Mouse (Mus musculus) gastrocnemius, adult 2 months (tissue): Measurements from ENCODE around the gene Nrip1. TPM values are rescaled to one million over a fixed set of nuclear protein-coding genes. Genes with fewer than 3 reads are reported as not detected.

ENCODE experiments used
- DNase-seq: peaks from one replicate; pipeline ENCODE4 v3.0.0; 2022
- H3K27ac ChIP-seq: fragments of 200-600 bp; 2 replicates; pipeline ENCODE4 v1.8.1; 2022; ENCODE audit warnings: mild to moderate bottlenecking
- H3K4me3 ChIP-seq: fragments of 200-600 bp; 2 replicates; pipeline ENCODE4 v1.8.1; 2022; ENCODE audit warnings: mild to moderate bottlenecking, moderate library complexity
- CTCF ChIP-seq: fragments of 200-600 bp; IDR thresholded peaks from 2 replicates; pipeline ENCODE4 v1.8.1; 2022; ENCODE audit warnings: antibody characterized with exemption, mild to moderate bottlenecking, moderate library complexity
- intact Hi-C: fragments of 180-260 bp; cut with DNase I; formaldehyde crosslinking; loops from one replicate; pipeline ENCODE4 v1.15.1; 2025
- total RNA-seq, 2 experiments: library from RNA; stranded (reverse); gene quantifications; 2 replicates each; pipeline ENCODE4 v1.2.3; 2021

Nrip1 gene
- total RNA-seq, 2 experiments from 2014 or later: 38.7 to 38.9 TPM

DNA sequence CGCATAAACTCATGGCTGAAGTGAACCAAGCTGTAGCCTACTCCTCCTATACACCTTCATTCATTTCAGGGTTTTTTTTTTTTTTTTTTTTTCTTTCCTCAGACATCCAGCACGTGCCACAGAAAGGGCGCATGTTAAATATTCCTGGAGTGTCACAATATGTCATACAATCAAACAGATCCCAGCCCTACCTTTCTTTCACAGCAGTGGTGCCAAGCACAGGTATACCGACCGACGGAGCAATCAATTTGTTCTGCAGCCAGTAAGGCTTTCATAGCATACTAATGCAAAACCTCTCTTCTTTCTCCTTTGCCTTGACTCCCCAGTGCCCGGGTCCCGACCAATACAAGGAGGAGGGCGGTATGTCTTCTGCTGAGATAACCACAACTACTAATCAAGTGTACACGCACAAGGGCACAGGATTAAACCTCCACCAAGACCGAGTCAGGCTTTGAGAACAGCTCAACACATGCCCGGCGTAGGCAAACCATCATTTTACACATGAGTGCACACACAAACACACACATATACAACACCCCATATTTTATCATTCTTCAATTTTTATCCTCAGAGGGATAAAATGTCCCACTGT lies 55.2 kb downstream of the Nrip1 start:
- DNase-seq: no peak
- TF ChIP-seq CTCF: no peak
- intact Hi-C loops: no loop called here
- H3K27ac ChIP-seq: no peak overlapping the region
- H3K4me3 ChIP-seq: no peak overlapping the region

DNA sequence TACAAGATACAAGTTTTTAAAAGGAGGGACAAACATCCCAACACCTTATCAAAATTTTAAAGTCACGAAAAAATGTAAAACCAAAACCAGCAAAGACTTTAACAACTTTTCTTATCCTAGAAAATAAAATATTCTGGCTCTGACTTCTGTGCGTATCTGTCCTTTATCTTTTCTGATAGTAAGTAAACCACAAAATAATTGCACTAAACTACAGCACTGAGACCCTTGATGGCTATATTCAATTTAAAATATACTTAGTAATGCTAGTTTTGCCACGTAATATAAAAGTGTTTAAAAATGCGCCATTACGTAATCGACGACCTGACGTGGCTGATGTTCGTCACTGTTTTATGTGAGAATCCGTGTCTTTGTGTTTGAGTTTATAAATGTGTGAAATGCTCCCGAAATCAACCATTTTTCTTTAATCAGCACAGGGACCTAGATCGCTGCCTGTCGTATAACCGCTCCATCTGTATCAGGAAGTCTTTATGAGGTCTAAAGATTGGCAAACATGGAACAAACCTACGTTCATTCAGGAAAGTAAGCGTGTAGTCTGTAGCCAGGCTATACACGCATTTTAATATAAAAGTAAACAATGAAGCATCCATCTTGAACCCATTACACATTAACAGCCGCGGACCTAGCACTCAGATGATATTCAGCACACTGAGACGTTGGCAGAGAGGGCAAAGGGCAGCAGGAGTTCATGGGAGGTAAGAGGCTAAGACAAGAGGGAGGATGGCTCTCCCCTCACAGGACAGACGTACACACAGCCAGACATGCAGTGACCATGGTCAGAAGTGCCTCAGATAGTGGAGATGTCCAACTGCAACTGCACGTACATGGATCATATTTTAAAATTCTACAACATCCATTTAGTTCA lies 56.4 kb downstream of the Nrip1 start:
- DNase-seq: no peak
- H3K27ac ChIP-seq: no peak overlapping the region
- H3K4me3 ChIP-seq: no peak overlapping the region
- TF ChIP-seq CTCF: no peak
- intact Hi-C loops: no loop called here

DNA sequence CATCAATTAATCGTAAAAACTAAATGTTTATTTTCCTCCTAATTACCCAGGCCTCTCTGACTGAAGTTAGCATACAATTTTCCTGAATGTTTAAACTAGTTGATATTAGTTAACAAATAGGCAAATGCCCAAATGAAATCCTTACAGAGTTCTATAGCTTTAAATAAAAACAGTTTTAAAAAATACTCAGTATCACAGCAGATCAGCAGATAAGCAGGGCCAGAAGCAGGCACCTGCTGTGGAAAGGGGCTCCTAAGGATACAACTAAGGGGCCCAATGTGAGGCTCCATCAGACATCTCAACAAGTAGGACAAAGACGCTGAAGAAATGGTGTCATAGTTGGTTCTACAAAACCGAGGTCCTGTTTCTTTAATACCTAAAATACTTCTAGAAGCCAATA lies 58.0 kb downstream of the Nrip1 start:
- DNase-seq: no peak
- no peak overlapping the region for H3K4me3 ChIP-seq
- intact Hi-C loops: no loop called here
- no peak for TF ChIP-seq CTCF
- H3K27ac ChIP-seq: no peak overlapping the region

DNA sequence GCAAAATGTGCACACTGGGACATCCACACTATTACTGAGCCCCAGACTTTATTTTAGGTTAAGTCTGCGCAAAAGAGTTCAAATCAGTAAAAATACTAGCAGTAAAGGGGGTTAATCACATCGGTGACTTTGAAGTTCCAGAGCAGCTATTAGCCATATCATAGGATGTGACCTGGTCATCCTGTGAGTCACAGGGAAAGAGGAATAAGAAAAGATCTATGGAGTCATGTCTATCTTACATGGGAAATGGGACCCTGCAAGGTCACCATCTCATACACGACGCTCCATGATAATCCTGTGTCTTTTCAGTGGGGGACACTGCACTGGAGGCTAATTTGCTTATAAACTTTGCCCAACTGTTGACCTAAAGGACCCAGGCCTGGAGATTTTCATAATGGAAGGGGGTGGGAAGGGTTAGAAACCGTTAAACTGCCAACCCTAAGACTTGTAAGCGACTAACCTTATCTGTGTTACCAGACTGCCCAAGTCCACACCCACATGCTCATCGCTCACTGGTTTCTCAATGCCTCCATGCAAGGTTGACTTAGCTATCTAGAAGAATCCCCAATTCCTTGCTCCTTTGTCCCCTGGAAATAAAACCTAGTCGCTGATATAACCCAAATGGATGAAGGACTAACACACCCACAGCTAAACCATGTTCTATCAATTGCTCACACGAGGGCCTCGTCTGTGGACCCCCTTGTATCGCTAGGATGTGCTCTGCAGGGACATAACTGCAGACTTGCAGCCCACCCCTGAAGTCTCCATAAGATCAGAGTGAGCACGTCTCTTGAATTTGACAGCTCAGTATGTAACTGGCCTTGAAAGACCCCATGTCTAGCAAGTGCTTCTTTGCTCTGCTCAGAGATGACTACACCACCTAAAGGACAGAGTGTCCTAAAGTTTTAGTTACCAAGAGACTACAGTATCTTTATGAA lies 59.3 kb downstream of the Nrip1 start:
- intact Hi-C loops: no loop called here
- H3K27ac ChIP-seq: peak overlapping the region; percentile 49; the same call in 1 of the 2 replicates
- no peak overlapping the region for H3K4me3 ChIP-seq
- TF ChIP-seq CTCF: no peak
- no peak for DNase-seq

DNA sequence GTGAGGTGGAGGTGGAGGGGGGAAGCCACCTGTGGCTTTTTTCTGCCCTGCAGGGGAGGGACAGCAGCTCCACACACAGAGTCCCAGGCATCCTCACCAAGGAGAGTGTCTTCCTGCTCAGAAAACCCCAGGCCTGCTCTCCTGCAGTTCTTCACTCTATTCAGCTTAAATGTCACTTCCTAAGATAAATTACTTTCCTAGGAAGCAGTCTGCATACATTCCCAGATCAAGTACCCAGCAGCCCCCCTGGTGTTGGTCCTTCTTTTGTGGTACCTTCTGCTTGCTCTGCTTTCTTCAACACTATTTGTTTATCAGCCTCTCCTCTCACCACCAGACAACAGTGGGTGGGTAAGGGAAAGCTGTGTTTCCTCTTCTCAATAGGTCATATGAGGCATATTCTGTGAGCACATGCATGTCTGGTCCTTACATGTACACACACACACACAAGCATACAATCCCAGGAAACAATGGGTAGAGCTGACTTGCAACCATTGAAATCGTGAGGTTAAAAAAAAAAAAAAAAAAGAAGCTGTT lies 60.7 kb downstream of the Nrip1 start:
- no peak for TF ChIP-seq CTCF
- Histone ChIP-seq H3K27ac (no peak overlapping the region), H3K4me3 (no peak overlapping the region)
- intact Hi-C loops: no loop called here
- no peak for DNase-seq

DNA sequence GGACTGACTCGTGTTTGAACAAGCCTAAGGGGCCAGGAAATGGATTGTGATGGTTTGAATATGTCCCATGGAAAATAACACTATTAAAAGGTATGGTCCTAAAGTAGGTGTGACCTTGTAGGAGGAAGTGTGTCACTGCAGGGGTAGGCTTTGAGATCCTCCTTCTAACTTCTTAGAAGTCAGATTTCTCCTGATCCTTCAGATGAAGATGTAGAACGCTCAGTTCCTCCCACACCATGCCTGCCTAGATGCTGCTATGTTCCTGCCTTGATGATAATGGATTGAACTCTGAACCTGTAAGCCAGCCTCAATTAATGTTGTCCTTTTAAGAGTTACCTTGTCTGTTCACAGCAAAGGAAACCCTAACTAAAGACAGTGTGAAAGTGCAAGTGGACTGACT lies 62.8 kb downstream of the Nrip1 start:
- H3K27ac ChIP-seq: no peak overlapping the region
- no peak overlapping the region for H3K4me3 ChIP-seq
- no peak for TF ChIP-seq CTCF
- DNase-seq: no peak
- intact Hi-C loops: no loop called here

DNA sequence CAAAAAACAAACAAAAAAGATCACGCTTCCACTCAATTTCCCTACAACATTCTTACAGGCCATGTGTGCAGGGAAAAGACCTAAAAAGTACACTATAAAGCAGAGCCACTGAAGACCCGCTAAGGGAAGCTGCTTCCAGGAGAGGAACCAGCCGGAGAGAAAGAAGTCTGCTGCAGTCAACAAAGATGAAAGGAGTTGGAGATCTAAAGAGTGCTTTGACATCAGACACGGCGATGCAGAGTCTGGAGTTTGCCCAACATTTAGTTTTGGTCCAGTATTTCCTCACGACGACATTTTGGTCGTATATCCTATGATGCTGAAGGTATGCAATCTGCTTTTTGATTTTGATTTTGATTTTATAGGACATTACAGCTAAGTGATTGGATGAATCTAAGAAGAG lies 63.3 kb downstream of the Nrip1 start:
- TF ChIP-seq CTCF: no peak
- no peak for DNase-seq
- Histone ChIP-seq H3K27ac (no peak overlapping the region), H3K4me3 (no peak overlapping the region)
- intact Hi-C loops: no loop called here

DNA sequence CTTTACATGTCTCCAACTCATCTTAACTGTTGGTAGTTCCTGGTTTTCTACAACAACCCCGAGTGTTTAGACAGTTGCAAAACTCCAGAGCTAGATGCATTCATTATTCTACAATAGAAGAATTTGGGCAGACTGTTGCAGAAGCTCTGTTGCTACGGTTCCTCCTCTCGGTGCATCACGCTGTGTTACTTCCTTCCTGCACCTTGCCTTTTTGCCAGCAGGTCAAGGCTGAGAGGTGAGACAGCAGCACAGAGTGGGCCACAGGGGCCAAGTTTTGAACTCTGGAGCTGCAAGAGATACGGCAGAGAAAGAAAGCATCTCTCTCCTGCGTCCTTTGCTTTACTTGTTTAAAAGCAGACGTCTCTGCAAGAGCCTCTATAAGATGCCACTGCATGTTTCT lies 64.3 kb downstream of the Nrip1 start:
- intact Hi-C loops: loop anchor here (10.0 kb wide), 1 partner anchor 556 kb away; no protein-coding TSS in a partner anchor
- no peak for TF ChIP-seq CTCF
- H3K4me3 ChIP-seq: no peak overlapping the region

DNA sequence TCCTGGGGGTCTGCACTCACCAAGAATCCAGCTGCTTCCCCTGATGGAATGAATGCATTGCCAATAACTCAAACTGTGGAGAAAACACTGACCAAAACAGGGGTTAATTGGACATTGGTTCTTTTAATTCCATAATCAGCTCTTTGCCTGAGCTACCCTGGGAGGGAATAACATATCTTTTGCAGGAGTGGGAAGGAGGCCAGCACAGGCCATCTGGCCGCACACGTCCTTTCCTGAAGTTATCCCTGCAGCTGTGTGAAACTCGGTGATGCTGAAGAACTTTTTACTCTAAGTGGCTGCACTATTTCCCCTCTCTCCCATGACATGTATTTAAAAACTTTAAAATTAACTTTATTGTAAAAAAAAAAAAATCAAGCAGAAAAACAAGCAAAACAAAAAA lies 66.6 kb downstream of the Nrip1 start:
- intact Hi-C loops: loop anchor here (10.0 kb wide), 1 partner anchor 558 kb away; no protein-coding TSS in a partner anchor
- no peak for TF ChIP-seq CTCF
- Histone ChIP-seq H3K27ac (no peak overlapping the region), H3K4me3 (no peak overlapping the region)
- peak; percentile 37 for DNase-seq

More for the DNA sequence above, 64.3 kb downstream of the Nrip1 start:
- DNase-seq: no peak
- no peak overlapping the region for H3K27ac ChIP-seq

DNA sequence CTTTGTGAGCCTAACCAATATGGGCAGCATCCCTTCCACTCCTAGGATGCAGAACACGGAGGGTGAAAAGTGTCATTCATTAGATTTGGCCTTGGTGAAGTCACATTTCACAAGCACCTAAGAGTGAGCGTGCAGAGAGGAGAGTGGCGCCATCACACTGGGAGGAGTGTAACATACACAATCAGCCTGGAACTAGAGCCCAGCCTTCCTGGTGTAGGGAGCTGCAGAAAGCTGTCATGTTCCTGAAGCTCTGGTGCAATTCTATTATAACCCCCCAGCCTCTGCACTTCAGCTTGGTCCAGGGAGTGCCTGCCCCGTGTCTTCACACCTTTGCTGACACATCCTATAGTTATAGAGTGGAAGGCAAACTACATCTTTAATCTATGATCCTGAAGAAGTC lies 67.2 kb downstream of the Nrip1 start:
- Histone ChIP-seq H3K4me3 (no peak overlapping the region), H3K27ac (no peak overlapping the region)
- intact Hi-C loops: loop anchor here (10.0 kb wide), 1 partner anchor 558 kb away; no protein-coding TSS in a partner anchor
- no peak for TF ChIP-seq CTCF
- no peak for DNase-seq

DNA sequence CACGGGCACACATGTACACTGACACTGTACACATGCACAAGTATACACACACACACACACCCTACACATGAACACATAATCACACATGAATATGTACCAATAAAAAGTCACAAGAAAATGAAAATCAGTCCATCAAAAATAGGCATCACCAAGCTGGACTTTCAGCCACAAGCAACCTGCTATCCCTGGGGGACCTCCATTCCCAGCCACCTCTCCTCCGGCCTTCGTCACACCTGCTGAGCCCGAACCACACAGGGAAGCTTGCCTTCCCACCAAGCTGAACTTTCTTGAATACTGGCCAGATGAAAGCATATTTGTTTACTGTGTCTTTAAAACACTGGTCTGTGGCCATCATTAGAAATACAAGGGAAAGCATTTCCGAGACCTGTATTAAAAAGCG lies 70.2 kb downstream of the Nrip1 start:
- intact Hi-C loops: loop anchor here (10.0 kb wide), 1 partner anchor 561 kb away; no protein-coding TSS in a partner anchor
- Histone ChIP-seq H3K27ac (no peak overlapping the region), H3K4me3 (no peak overlapping the region)
- no peak for DNase-seq
- no peak for TF ChIP-seq CTCF

DNA sequence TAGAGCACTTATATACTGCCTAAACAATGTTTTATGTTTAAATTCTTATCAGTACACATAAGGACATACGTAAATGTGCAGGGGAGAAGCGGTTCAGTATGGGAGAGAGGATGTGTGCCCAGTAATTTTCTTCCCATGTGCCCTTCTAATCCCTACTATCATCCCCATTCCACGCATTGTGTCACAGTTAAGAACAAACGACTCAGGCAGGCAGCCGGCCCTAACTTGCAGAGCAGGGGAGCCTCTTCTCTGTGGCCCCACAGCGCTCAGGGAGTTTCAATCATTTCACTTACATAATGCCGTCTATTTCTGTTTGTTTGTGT lies 71.9 kb downstream of the Nrip1 start:
- Histone ChIP-seq H3K27ac (peak overlapping the region; percentile 76), H3K4me3 (peak overlapping the region; percentile 55)
- DNase-seq: no peak
- intact Hi-C loops: loop anchor here (10.0 kb wide), 1 partner anchor 563 kb away; no protein-coding TSS in a partner anchor
- no peak for TF ChIP-seq CTCF
